Mouse (Mus musculus) midbrain, embryonic 14.5 days (tissue): ENCODE results near the gene Rhbdf2. TPM values are rescaled to one million over a fixed set of nuclear protein-coding genes. Genes with fewer than 3 reads are reported as not detected.

ENCODE experiments used
- ATAC-seq: fragments of 200-750 bp; cut with Nextera tagmentation; 2 replicates; pipeline ENCODE4 v1.8.0; 2017; ENCODE audit warnings: moderate number of reproducible peaks, moderate library complexity; ENCODE audit not compliant: low FRiP score, low TSS enrichment
- DNase-seq: peaks from one replicate; pipeline ENCODE4 v3.0.0-alpha.2; 2015
- H3K27ac ChIP-seq: fragments of 300-500 bp; sonication (generic); replicated peaks from 2 replicates; pipeline ENCODE4 v1.5.1; 2014; ENCODE audit warnings: mild to moderate bottlenecking, low read depth, low read length, moderate library complexity
- H3K27me3 ChIP-seq: fragments of 300-500 bp; sonication (generic); 2 replicates; pipeline ENCODE4 v1.6.1; 2014; ENCODE audit warnings: low read length, control low read depth, mixed read lengths; ENCODE audit not compliant: control insufficient read depth, insufficient read depth
- H3K36me3 ChIP-seq: fragments of 300-500 bp; sonication (generic); 2 replicates; pipeline ENCODE4 v1.6.1; 2014; ENCODE audit warnings: low read length, control low read depth; ENCODE audit not compliant: control insufficient read depth, insufficient read depth
- H3K4me1 ChIP-seq: fragments of 300-500 bp; sonication (generic); 2 replicates; pipeline ENCODE4 v1.6.1; 2014; ENCODE audit warnings: mild to moderate bottlenecking, antibody characterized with exemption, low read length, control low read depth; ENCODE audit not compliant: control insufficient read depth, insufficient read depth
- H3K4me2 ChIP-seq: fragments of 300-500 bp; sonication (generic); 2 replicates; pipeline ENCODE4 v1.6.1; 2014; ENCODE audit warnings: mild to moderate bottlenecking, low read length, moderate library complexity
- H3K4me3 ChIP-seq: fragments of 300-500 bp; sonication (generic); replicated peaks from 2 replicates; pipeline ENCODE4 v1.5.1; 2014; ENCODE audit warnings: low read depth, low read length
- H3K9ac ChIP-seq: fragments of 300-500 bp; sonication (generic); replicated peaks from 2 replicates; pipeline ENCODE4 v1.6.1; 2014; ENCODE audit warnings: mild to moderate bottlenecking, low read length, moderate library complexity
- H3K9me3 ChIP-seq: fragments of 300-500 bp; sonication (generic); 2 replicates; pipeline ENCODE4 v1.6.1; 2016; ENCODE audit warnings: low read length, control low read depth, mixed read lengths; ENCODE audit not compliant: control insufficient read depth
- WGBS: fragments of 180-500 bp; shearing (Covaris S2); extraction: QIAGEN DNeasy Blood & Tissue Kit; methylation state at CpG from one replicate; pipeline ENCODE4 v1.1.7; 2014; 5-methylcytosine and 5-hydroxymethylcytosine counted together
- polyA plus RNA-seq: library from polyadenylated mRNA; unstranded; fragments of >200 nt; fragmentation: Nextera tagmentation; extraction: Ambion mirVana; gene quantifications from 2 replicates; pipeline ENCODE4 v1.2.1, GENCODE M21; 2014

The Rhbdf2 gene
- polyA plus RNA-seq, 1 experiment from 2014 or later, result 0.63 TPM

DNA sequence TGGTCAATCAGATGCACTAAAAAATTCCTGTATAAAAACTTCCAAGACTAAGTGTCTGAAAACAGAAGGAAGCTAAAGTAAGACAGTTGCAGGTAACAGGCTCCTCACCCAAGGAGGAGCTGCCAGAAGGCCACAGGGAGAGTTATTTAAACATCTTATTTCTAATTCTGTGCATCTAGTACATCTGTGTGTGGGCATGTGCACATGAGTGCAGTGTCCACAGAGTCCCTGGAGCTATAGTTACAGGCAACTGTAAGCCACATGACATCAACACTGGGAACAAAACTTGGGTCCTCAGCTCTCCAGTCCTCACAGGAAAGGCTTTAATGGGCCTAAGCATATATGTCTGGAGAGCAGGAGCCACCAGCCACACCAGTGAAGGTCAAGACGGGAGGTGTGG lies 74.6 kb downstream of the Rhbdf2 start:
- H3K9me3 ChIP-seq, result no peaks in the 10 kb centered on the region
- 96% methylated on average over 1 of the region's 1 CpGs for WGBS
- H3K4me2 ChIP-seq, result no peak overlapping the region
- no peak overlapping the region for H3K4me3 ChIP-seq
- H3K9ac ChIP-seq, result no peak overlapping the region
- peaks cover 19% of the 10 kb centered on the region for H3K4me1 ChIP-seq
- ATAC-seq, result no peak
- H3K27ac ChIP-seq, result no peak overlapping the region
- no peaks in the 10 kb centered on the region for H3K27me3 ChIP-seq
- peaks cover 11% of the 10 kb centered on the region for H3K36me3 ChIP-seq
- DNase-seq, result no peak

DNA sequence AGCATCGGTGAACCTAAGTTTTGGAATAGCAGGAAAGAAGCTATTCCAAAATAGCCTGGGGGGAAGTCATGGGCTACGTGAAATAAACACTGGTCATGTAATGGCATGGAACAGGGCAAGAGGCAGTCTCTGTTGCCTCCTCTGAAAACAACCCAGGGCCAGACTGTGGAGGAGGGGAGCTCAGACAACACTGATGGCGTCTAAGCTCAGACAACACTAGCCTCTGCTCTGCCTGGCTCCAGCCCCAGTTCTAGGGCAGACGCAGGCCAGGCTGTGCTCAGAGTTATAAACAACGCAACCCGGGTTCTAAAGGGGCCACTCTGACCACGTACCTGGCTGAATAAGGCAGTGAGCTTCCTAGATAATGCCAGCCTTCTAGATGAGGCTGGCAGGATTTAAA lies 76.1 kb downstream of the Rhbdf2 start:
- Histone ChIP-seq H3K4me2 (no peak overlapping the region), H3K9ac (no peak overlapping the region), H3K4me1 (peaks cover 14% of the 10 kb centered on the region), H3K27ac (no peak overlapping the region), H3K9me3 (no peaks in the 10 kb centered on the region), H3K4me3 (no peak overlapping the region), H3K27me3 (no peaks in the 10 kb centered on the region), H3K36me3 (peaks cover 25% of the 10 kb centered on the region)
- 84% methylated on average over 7 of the region's 7 CpGs for WGBS
- DNase-seq (no peak), ATAC-seq (no peak)

DNA sequence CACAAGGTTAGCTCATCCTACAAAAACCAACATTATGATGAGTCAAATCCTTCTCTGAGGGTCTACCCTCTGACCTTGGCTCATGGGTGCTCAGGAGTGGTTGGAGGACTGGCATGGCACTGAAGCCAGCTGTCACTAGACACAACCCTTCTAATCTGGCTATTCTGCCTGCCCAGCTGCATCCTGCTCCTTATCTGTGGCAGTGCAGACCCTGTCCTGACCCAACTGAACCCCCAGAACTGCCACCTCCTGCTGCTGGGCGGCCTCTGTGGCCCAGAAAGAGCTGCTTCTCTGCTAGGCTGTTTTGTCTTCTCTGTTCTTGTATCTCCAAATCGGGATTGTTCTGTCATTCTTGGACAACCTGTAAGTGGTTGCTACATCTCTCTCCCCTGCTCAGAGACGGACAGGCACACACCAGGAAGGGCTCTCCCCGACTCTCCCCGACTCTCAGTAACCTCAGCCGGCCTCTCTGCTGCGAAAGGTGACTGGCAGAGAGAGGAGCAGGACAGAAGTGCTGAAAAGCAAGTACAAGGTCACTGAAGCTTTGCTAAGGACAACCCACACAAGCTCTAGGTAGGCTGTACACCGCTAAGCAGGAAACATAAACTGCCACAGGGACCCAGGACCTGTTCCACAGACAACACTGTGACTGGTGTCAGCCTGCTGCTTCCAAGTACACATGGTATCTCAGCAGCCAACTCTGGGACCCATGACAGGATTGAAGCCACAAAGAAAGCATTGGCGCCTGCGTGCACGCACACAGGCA lies 77.4 kb downstream of the Rhbdf2 start:
- Histone ChIP-seq H3K36me3 (peaks cover 38% of the 10 kb centered on the region), H3K4me2 (no peak overlapping the region), H3K4me3 (no peak overlapping the region), H3K9me3 (no peaks in the 10 kb centered on the region), H3K27me3 (no peaks in the 10 kb centered on the region), H3K9ac (no peak overlapping the region), H3K27ac (no peak overlapping the region), H3K4me1 (peaks cover 2% of the 10 kb centered on the region)
- 92% methylated on average over 11 of the region's 11 CpGs for WGBS
- no peak for ATAC-seq
- no peak for DNase-seq

DNA sequence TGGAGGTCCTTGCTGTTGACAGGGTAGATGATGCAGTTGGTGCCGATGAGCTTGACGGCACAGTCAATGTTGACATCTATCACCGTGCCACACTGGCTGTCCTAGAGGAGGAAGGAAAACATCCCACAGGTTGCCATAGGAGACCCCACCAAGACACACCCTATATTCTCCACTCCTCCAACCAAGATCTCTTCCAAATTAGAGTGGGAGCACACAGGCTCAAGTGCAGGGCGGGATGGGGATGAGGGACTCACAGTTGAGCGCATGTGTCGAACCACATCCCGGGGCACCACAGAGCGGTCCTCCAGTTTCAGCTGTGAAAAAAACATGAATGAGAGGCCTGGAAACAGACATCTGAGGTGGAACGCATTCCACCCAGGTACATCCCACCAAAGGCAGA lies 78.0 kb downstream of the Rhbdf2 start:
- no peak overlapping the region for H3K4me3 ChIP-seq
- 96% methylated on average over 9 of the region's 9 CpGs for WGBS
- H3K9me3 ChIP-seq, result no peaks in the 10 kb centered on the region
- H3K4me1 ChIP-seq, result no peaks in the 10 kb centered on the region; the same call in 1 of the 2 replicates
- ATAC-seq, result no peak
- no peak overlapping the region for H3K9ac ChIP-seq
- no peak overlapping the region for H3K4me2 ChIP-seq
- no peak for DNase-seq
- peaks cover 44% of the 10 kb centered on the region for H3K36me3 ChIP-seq
- H3K27ac ChIP-seq, result no peak overlapping the region
- no peaks in the 10 kb centered on the region for H3K27me3 ChIP-seq

Other genes starting within 250 kb of the Rhbdf2 start
- 45.5 and 50.2 TPM in 2 replicates for gene Rnf157, start 214.0 kb downstream of the Rhbdf2 start, polyA plus RNA-seq
- gene Ubald2, start 192.9 kb downstream of the Rhbdf2 start, polyA plus RNA-seq, result 77.5 and 87.8 TPM in 2 replicates
- gene Qrich2, start 160.8 kb downstream of the Rhbdf2 start, polyA plus RNA-seq, result 0.09 TPM in 1 of 2 replicates, not detected in the other
- gene Prpsap1, start 132.8 kb downstream of the Rhbdf2 start, polyA plus RNA-seq, result 171 and 174 TPM in 2 replicates
- gene Sphk1, start 96.1 kb downstream of the Rhbdf2 start, polyA plus RNA-seq, result 5.4 and 6.0 TPM in 2 replicates
- 26.1 and 26.9 TPM in 2 replicates for gene Ube2o, start 45.6 kb downstream of the Rhbdf2 start, polyA plus RNA-seq
- 0.49 and 0.70 TPM in 2 replicates for gene Aanat, start 40.6 kb downstream of the Rhbdf2 start, polyA plus RNA-seq
- gene Prcd, start 26.5 kb upstream of the Rhbdf2 start, polyA plus RNA-seq, result 1.6 and 3.3 TPM in 2 replicates
- 19.1 and 24.0 TPM in 2 replicates for gene Cygb, start 27.3 kb upstream of the Rhbdf2 start, polyA plus RNA-seq
- not detected in 2 replicates for gene St6galnac1, start 148.5 kb upstream of the Rhbdf2 start, polyA plus RNA-seq
- gene Mxra7, start 201.0 kb upstream of the Rhbdf2 start, polyA plus RNA-seq, result 20.7 and 20.9 TPM in 2 replicates
- 80.4 and 87.6 TPM in 2 replicates for gene Mettl23, start 216.3 kb upstream of the Rhbdf2 start, polyA plus RNA-seq
- 70.8 and 81.4 TPM in 2 replicates for gene Jmjd6, start 216.4 kb upstream of the Rhbdf2 start, polyA plus RNA-seq
- 51.3 and 52.8 TPM in 2 replicates for gene Mfsd11, start 225.4 kb upstream of the Rhbdf2 start, polyA plus RNA-seq
- gene Srsf2, start 226.1 kb upstream of the Rhbdf2 start, polyA plus RNA-seq, result 650 and 686 TPM in 2 replicates